Mouse (Mus musculus): ENCODE data around the gene Trmt13. TPM values are rescaled to one million over a fixed set of nuclear protein-coding genes. Genes with fewer than 3 reads are reported as not detected.
A peak's percentile ranks its signal among the peaks of the same experiment; 100 is the strongest.
"Not testable (repeated sequence)": the region's sequence is repeated elsewhere in the genome, so short reads cannot be mapped to it uniquely, and the experiment has no call there.

The Trmt13 gene
- polyA plus RNA-seq (2012; rRNA removed), result 19.5 and 22.9 TPM in 2 replicates

DNA sequence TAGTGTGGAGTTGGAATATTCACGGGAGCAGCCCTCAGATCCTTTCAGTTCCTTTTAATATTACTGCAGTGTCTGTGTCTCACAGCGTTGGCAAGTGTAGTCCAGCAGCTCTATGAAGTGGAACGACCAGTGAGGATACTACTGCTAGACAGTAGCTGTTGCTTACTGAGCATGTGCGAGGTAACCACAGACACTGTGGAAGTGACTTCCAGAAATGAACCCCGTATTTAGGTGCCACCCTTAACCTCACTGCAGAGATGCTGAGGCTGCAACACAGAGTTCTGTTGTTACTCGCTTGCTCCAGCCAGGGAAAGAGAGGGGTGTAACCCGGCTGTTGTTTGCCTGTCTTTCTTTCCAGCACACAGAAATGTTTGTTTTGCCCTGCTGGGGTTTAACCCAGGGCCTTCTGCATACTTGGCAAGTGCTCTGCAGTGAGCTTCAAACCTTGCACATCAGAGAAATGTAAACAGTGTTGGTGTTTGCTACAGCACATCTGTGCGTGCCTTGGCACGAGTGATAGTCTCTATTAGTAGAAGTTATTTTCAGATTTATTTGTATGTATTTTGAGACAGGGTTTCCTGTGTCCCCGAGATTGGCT, at the start of gene Trmt13:
Trmt13 (minus strand) TSS at position 293 of the 598 bp plus-strand sequence.
- peak within 1 kb of the TSS; percentile 16; the same call in 1 of the 2 replicates for H3K4me3 ChIP-seq (ENCODE audit: insufficient read depth, low read length)
- no peaks in the 10 kb centered on the region for H3K4me1 ChIP-seq (ENCODE audit: control insufficient read depth, insufficient read depth, low read length)
- H3K27ac ChIP-seq (ENCODE audit: insufficient read depth, low read length), result peak within 1 kb of the TSS; percentile 86
- TF ChIP-seq CTCF (IDR thresholded peaks at IDR 0.05; ENCODE audit: extremely low read depth, insufficient read depth, low read length), result no peak
- no peak for TF ChIP-seq POLR2A (IDR thresholded peaks at IDR 0.05; ENCODE audit: extremely low read depth, insufficient read depth, low read length)

GRCm38 (mm10) chr3:116662463-116662863, 48.1 kb upstream of the Trmt13 start, which contains the start of gene Mfsd14a:
Gene Mfsd14a (minus strand): TSS chr3:116662677.
- no peak for TF ChIP-seq CTCF (IDR thresholded peaks at IDR 0.05; ENCODE audit: extremely low read depth, insufficient read depth, low read length)
- TF ChIP-seq POLR2A (IDR thresholded peaks at IDR 0.05; ENCODE audit: extremely low read depth, insufficient read depth, low read length), result peak; percentile 84
- H3K27ac ChIP-seq (ENCODE audit: insufficient read depth, low read length), result peak within 1 kb of the TSS; percentile 92
- H3K4me3 ChIP-seq (ENCODE audit: insufficient read depth, low read length), result peak within 1 kb of the TSS; percentile 64
- H3K4me1 ChIP-seq (ENCODE audit: control insufficient read depth, insufficient read depth, low read length), result peaks cover 6% of the 10 kb centered on the region

DNA sequence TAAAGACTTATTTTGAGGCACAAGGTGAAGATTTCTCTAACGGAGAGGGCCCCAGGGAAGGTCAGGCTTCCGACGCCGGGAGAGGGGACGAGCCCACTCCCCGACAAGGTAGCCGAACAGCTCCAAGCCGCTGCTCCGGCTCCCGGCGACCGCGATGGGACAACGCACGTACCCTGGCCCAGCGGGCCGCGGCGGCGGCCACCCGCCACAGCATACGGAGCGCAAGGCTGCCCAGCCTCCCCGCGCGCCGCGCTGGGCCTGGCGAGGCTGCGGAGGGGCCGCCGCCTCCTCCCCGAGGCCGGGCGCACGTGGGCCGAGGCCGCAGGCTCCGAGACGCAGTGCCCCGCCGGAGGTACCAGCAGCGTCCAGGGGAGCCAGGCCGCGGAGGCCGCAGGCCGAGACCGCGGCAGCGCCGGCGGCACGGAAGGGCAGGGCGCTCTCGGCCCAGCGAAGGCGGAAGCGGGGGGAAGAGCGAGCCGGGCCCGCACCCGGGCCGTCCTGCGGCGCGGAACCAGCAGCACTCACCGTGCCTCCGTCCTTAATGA, 47.6 kb upstream of the Trmt13 start:
- H3K4me3 ChIP-seq (ENCODE audit: insufficient read depth, low read length), result peak overlapping the region; percentile 64
- no peak for TF ChIP-seq POLR2A (IDR thresholded peaks at IDR 0.05; ENCODE audit: extremely low read depth, insufficient read depth, low read length)
- no peak for TF ChIP-seq CTCF (IDR thresholded peaks at IDR 0.05; ENCODE audit: extremely low read depth, insufficient read depth, low read length)
- H3K27ac ChIP-seq (ENCODE audit: insufficient read depth, low read length), result peak overlapping the region; percentile 92
- H3K4me1 ChIP-seq (ENCODE audit: control insufficient read depth, insufficient read depth, low read length), result peaks cover 7% of the 10 kb centered on the region

DNA sequence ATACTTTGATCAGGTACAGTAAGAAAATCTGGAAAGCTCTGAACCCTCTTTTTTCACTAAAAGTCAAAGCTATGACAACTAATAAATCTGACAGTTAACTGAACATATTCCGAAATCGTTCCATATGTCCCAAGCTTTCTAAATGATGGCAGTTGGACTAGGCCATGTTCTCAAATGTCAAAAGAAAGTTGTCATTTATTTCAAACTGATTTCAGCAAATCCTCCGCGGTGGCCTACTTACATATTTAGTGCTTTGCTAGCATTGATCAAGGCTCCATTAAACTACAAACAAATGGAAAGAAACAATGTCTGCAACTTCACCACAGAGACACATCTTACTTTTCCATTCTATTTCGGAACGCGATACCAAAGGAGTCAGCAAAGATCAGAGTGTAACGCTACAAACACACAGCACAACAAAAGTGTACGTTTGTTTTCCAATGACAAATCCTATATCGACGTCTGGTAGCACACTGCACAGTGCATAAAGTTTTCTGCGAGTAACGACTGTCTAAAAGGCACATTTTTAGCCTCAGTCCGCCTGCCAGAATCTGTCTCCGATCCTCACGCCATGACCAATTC, 47.0 kb upstream of the Trmt13 start:
- Histone ChIP-seq H3K4me1 (ENCODE audit: control insufficient read depth, insufficient read depth, low read length) (peaks cover 7% of the 10 kb centered on the region), H3K4me3 (ENCODE audit: insufficient read depth, low read length) (peak overlapping the region; percentile 64), H3K27ac (ENCODE audit: insufficient read depth, low read length) (peak overlapping the region; percentile 92)
- TF ChIP-seq CTCF (IDR thresholded peaks at IDR 0.05; ENCODE audit: extremely low read depth, insufficient read depth, low read length), result no peak
- no peak for TF ChIP-seq POLR2A (IDR thresholded peaks at IDR 0.05; ENCODE audit: extremely low read depth, insufficient read depth, low read length)

DNA sequence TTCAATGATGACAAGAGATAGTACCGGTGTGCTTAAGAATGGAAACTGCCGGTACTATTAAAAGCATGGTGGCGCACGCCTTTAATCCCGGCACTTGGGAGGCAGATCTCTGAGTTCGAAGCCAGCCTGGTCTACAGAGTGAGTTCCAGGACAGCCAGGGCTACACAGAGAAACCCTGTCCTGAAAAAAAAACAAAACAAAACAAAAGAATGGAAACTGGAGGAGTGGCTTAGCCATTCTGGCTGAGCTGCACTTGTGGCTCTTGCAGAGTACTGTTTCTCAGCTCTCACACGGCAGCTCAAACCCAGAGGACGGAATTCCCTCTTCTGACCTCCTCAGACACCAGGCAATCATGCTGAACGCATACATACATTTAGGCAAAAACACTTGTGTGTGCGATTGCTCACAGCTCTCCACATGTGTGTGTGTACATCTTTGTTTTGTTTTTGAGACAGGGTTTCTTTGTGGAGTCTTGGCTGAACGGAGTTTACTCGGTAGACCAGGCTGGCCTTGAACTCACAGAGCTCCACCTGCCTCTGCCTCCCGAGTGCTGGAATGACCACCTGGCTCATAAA, 45.6 kb upstream of the Trmt13 start:
- Histone ChIP-seq H3K4me3 (ENCODE audit: insufficient read depth, low read length) (peak overlapping the region; percentile 64; the same call in 1 of the 2 replicates), H3K4me1 (ENCODE audit: control insufficient read depth, insufficient read depth, low read length) (peaks cover 9% of the 10 kb centered on the region), H3K27ac (ENCODE audit: insufficient read depth, low read length) (no peak overlapping the region)
- no peak for TF ChIP-seq CTCF (IDR thresholded peaks at IDR 0.05; ENCODE audit: extremely low read depth, insufficient read depth, low read length)
- no peak for TF ChIP-seq POLR2A (IDR thresholded peaks at IDR 0.05; ENCODE audit: extremely low read depth, insufficient read depth, low read length)

DNA sequence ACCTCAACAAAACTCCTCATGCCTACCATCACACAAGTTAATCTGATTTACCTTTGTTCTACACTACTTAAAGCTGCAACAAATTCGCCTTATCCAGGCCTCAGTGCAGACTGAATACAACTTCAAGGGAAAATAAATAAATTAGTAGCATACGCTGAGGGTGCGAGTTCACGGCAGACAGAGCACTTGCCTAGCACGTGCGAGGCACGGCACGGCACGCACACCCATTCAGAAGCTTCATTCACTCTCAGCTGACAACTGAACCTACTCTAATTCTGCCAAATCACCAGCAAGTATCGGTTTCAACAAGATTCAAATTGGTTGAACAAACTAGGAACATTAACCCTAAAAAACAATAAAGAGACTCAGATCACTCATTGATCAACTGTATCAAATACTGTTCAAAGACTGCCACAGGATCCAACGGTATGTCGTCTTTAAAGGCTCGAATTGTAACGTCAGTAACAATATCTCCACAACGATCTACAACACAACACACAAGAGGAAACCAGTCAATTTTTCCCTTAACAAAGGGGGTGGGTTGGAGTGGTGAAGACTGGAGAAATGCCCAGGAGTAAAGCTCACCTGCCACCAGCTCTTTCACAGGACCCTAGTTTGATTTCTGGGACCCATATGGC, 44.7 kb upstream of the Trmt13 start:
- Histone ChIP-seq H3K27ac (ENCODE audit: insufficient read depth, low read length) (no peak overlapping the region), H3K4me1 (ENCODE audit: control insufficient read depth, insufficient read depth, low read length) (peaks cover 9% of the 10 kb centered on the region), H3K4me3 (ENCODE audit: insufficient read depth, low read length) (no peak overlapping the region)
- TF ChIP-seq POLR2A (IDR thresholded peaks at IDR 0.05; ENCODE audit: extremely low read depth, insufficient read depth, low read length) (no peak), CTCF (IDR thresholded peaks at IDR 0.05; ENCODE audit: extremely low read depth, insufficient read depth, low read length) (no peak)

DNA sequence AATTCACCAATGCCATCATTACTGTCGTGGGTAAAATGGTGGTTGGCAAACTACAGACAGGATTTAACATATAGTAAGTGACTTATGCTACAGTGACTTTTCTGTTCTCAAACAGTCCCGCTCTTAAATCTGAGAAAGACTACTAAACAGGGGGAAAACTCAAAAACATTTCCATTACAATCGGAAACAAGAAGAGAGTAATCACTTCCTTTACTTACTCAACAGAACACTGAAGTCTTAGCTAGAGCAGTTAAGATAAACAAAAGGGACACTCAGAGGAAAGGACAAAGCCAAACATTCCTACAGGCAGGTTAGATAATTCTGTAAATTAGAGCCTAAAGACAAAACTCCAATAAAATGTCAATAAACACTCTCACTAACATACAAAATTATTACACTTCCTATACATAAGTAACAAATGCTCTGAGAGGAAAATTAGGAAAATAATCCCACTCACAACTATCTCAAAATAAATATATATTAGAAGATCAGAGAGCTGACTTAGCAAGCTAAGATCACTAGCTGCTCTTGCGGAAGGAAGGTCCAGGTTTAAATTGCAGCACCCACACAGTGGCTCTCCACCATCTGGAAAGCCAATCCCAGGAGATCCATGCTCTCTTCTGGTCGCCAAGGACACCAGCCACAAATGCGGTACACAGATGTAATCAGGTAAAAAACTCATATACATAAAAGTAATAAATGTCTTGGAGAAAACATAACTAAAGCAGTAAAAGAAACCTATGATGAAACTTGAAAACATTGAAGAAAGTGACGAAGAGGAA, 42.0 kb upstream of the Trmt13 start:
- TF ChIP-seq POLR2A (IDR thresholded peaks at IDR 0.05; ENCODE audit: extremely low read depth, insufficient read depth, low read length) (no peak), CTCF (IDR thresholded peaks at IDR 0.05; ENCODE audit: extremely low read depth, insufficient read depth, low read length) (no peak)
- Histone ChIP-seq H3K4me3 (ENCODE audit: insufficient read depth, low read length) (no peak overlapping the region), H3K4me1 (ENCODE audit: control insufficient read depth, insufficient read depth, low read length) (peaks cover 10% of the 10 kb centered on the region; the same call in 1 of the 2 replicates), H3K27ac (ENCODE audit: insufficient read depth, low read length) (no peak overlapping the region)

DNA sequence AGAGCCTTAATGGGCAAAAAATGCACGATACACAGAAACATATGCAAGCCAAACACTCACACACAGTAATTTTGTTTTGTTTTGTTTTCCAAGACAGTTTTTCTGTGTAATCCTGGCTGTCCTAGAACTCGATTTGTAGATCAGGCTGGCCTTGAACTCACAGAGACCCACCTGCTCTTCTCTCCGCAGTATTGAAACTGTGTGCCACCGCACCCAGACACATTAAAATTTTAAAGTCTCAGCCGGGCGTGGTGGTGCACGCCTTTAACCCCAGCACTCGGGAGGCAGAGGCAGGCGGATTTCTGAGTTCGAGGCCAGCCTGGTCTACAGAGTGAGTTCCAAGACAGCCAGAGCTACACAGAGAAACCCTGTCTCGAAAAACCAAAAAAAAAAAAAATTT, 39.7 kb upstream of the Trmt13 start:
- not testable (repeated sequence) for H3K4me1 ChIP-seq (ENCODE audit: control insufficient read depth, insufficient read depth, low read length); H3K4me3 ChIP-seq (ENCODE audit: insufficient read depth, low read length); H3K27ac ChIP-seq (ENCODE audit: insufficient read depth, low read length)
